In the genomic region with DNA sequence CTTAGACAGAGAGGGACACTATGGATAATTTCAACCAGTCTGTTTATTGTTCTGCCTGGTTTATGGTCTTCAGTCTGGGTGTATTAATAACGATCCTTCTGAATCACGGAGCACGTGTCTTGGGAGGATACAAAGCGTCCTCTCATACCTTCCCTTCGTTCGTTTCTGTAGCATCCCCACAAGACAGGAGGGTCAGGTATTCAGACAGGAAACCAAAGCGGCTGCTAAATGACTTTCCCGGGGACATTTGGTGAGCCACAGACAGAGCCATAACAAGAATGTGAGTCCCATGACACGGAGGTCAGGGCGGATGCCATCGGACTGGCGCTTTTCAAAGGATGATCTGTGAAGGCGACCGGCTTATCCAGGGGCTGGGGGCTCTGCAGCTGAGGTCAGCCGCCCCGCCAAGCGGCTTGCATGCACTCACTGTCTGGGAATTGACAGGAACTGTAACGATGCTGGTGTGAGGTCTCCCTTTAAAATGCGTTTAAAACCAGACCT, we compare ENCODE assay signal across 7 mouse cellular contexts.
DNase-seq lines count a peak whose midpoint lies in the region; ATAC-seq and TF ChIP-seq lines count a peak whose summit lies in the region.

No protein-coding gene starts in this region.

- peak; percentile 43 for DNase-seq in ZHBTc4 (ENCODE audit: low read depth, low spot score)
- peak; percentile 56 for DNase-seq in midbrain, embryonic 10.5 days (ENCODE audit: low spot score)
- DNase-seq in spleen, postnatal 14 days (ENCODE audit: low spot score in 2 of 2), result no peak
- DNase-seq in frontal cortex, postnatal 36 days (ENCODE audit: low spot score in 2 of 2), result no peak

- peaks cover 20% of the 10 kb centered on the region for H3K4me1 ChIP-seq in E14TG2a.4 (replicated peaks; ENCODE audit: low read depth, low read length)
- H3K4me1 ChIP-seq in hindbrain, embryonic 13.5 days (replicated peaks), result peaks cover 11% of the 10 kb centered on the region
- peaks cover 12% of the 10 kb centered on the region for H3K4me1 ChIP-seq in midbrain, embryonic 10.5 days

- no peaks in the 10 kb centered on the region for H3K36me3 ChIP-seq in E14TG2a.4 (ENCODE audit: insufficient read depth, low read length)
- H3K36me3 ChIP-seq in hindbrain, embryonic 13.5 days, result no peaks in the 10 kb centered on the region
- H3K36me3 ChIP-seq in midbrain, embryonic 10.5 days, result no peaks in the 10 kb centered on the region

- peak overlapping the region; percentile 48 for H3K4me2 ChIP-seq in hindbrain, embryonic 13.5 days

- H3K9ac ChIP-seq in hindbrain, embryonic 13.5 days, result peak overlapping the region; percentile 55

- peaks cover 4% of the 10 kb centered on the region; the same call in 1 of the 2 replicates for H3K9me3 ChIP-seq in E14TG2a.4 (ENCODE audit: low read length)
- no peaks in the 10 kb centered on the region for H3K9me3 ChIP-seq in hindbrain, embryonic 13.5 days
- H3K9me3 ChIP-seq in midbrain, embryonic 10.5 days (replicated peaks), result no peaks in the 10 kb centered on the region

- no peak for TF ChIP-seq CTCF in E14TG2a.4 (conservative IDR thresholded peaks at IDR 0.05; ENCODE audit: low read length)

- peaks cover 7% of the 10 kb centered on the region; the same call in 1 of the 2 replicates for H3K27me3 ChIP-seq in E14TG2a.4 (ENCODE audit: insufficient read depth, low read length)
- H3K27me3 ChIP-seq in hindbrain, embryonic 13.5 days, result no peaks in the 10 kb centered on the region
- no peaks in the 10 kb centered on the region for H3K27me3 ChIP-seq in midbrain, embryonic 10.5 days (ENCODE audit: low read depth, poor library complexity, severe bottlenecking)

- H3K27ac ChIP-seq in hindbrain, embryonic 13.5 days, result no peak overlapping the region
- H3K27ac ChIP-seq in midbrain, embryonic 10.5 days (replicated peaks), result peak overlapping the region; percentile 72

- H3K4me3 ChIP-seq in E14TG2a.4 (replicated peaks; ENCODE audit: low read length), result peak overlapping the region; percentile 46; the same call in 1 of the 2 replicates
- peak overlapping the region; percentile 22; the same call in 1 of the 2 replicates for H3K4me3 ChIP-seq in hindbrain, embryonic 13.5 days
- H3K4me3 ChIP-seq in midbrain, embryonic 10.5 days, result peak overlapping the region; percentile 35; the same call in 1 of the 2 replicates

- no peak for ATAC-seq in hindbrain, embryonic 13.5 days (ENCODE audit: low FRiP score)
- no peak for ATAC-seq in activated CD4-positive, CD25-positive, alpha-beta regulatory T cell, adult 4 months

- WGBS in hindbrain, embryonic 13.5 days, result 14% methylated on average over 19 of the region's 19 CpGs
- WGBS in midbrain, embryonic 10.5 days, result 18% methylated on average over 19 of the region's 19 CpGs

Comparison
In these comparisons a context has a peak if more than half of its experiments do, and no peak if none do; other contexts are left out.
1. DNase-seq: peak in ZHBTc4 (single experiment) and midbrain, embryonic 10.5 days (single experiment); none in spleen, postnatal 14 days (0 of 2) and frontal cortex, postnatal 36 days (0 of 2).
2. Peak in every context shown above with its lines, with median percentiles within 50 percentile points of each other: H3K4me3 ChIP-seq.